Mouse (Mus musculus) urinary bladder, adult 2 months (tissue): ENCODE measurements around the gene Mob4. TPM values are rescaled to one million over a fixed set of nuclear protein-coding genes. Genes with fewer than 3 reads are reported as not detected.

ENCODE experiments used
- DNase-seq: peaks from one replicate; pipeline ENCODE4 v3.0.0; 2022; ENCODE audit warnings: low spot score
- polyA plus RNA-seq: library from polyadenylated mRNA; depleted of rRNA; stranded (reverse); fragments of >200 nt; gene quantifications from 2 replicates; pipeline ENCODE4 v1.2.3, GENCODE M21; 2012

Gene Mob4
- polyA plus RNA-seq, 1 experiment, result 50.7 TPM

DNA sequence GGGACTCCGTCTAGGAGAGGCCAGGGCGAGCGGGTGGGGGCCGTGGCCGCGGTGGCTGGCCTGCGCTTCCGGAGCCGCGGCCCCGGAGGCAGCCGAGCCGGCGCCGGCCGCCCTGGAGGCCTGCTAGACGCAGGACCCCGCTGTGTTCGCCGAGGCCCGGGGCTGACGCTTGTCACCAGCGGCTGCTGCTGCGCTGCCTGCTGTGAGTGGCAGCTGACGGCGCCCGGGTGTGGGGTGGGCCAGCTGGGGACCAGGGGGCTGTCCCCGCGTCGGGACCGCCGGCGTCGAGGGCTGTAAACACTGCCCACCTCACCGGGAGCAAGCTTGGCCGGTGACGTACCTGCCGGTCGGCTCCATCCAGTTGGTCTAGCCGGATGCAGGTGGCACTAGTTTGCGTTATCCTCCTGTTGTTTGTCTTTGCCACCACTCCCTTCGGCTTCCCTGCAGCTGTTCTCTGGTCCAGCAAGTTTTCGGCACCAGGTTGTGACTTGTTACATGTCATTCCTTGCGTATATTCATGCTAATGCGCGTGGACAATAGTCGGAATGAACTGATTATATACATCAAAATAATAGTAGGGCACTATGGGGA, 488 bp downstream of the Mob4 start:
- no peak for DNase-seq

DNA sequence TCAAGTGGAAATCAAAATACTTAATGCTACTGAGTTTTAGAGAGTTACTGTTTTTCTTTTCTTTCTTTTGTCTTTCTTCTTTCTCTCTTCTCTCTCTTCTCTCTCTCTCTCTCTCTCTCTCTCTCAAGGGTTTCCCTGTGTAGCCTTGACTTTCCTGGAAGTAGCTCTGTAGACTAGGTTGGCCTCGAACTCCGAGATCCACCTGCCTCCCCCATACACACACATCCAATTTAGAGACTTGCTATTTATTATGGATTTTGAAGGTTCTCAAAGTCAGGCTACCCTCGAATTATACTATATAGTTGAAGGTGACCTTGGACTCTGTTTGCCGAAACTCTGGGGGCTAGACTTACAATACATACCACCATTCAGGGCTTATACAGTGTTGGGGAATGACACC, 1.3 kb downstream of the Mob4 start:
- no peak for DNase-seq

DNA sequence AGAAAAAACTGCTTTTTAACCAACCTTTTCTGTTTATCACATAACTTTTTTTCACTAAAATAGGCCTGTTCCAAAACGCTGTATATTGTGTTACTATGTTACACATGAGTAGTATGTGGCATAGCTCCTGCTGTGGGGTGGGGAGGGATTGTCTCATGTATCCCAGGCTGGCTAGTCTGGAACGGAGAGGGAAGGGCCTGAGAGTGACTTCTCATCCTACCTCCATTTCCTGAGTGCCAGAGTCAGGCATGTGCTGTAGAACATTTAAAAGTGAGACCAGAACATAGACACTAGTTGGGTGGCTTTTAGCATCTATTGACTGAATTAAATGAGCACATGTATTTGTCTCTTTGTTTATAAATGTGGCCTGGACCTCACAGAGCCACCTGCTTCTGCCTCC, 2.1 kb downstream of the Mob4 start:
- DNase-seq, result no peak

DNA sequence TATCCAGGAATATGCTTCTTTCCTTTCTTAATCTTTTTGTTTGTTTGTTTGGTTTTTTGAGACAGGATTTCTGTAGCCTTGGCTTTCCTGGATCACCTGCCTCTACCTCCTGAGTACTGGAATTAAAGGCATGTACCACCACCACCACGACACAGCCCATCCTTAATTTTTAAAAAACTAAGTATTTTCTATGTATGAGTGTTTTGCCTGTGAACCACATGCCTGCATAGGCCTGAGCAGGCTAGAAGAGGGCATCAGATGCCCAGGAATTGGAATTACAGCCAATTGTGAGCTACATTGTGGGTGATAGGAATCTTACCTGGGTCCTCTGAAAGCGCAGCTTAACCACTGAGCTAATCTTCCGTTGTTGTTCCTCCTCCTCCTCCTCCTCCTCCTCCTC, 3.3 kb downstream of the Mob4 start:
- DNase-seq, result no peak

DNA sequence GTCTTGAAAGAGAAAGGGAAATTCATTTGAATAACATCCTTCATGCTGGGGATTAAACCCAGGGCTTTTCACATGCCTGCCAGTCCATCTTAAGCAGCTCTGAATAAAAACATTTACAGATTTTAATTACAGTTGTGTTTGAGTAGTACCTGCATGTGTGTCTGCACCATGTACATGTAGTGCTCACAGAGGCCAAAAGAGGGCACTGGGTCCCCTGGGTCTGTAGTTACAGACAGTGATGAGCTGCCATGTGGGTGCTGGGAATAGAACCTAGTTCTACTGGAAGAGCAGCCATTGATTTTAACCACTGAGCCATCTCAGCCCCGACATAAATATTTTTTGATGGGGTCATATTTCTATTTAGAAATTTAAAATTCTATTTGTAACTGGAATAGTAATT, 4.8 kb downstream of the Mob4 start:
- no peak for DNase-seq

DNA sequence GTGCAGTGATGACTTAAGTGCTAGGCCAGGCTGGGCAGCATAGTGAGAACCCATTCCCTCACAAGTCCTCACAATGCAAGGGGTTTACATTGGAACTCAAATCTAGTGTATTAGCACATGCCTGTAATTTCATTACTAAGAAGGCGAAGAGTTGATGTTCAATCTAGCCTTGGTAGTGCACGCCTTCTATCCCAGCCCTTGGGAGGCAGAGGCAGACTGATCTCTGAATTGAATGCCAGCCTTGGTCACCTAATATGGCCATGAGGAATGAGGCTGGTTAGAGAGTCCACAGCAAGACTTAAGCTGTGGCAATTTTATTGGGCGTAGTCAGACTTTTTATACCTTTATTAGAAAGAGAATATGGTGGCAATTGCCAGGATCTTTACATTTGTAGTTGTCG, 13.3 kb downstream of the Mob4 start:
- no peak for DNase-seq

DNA sequence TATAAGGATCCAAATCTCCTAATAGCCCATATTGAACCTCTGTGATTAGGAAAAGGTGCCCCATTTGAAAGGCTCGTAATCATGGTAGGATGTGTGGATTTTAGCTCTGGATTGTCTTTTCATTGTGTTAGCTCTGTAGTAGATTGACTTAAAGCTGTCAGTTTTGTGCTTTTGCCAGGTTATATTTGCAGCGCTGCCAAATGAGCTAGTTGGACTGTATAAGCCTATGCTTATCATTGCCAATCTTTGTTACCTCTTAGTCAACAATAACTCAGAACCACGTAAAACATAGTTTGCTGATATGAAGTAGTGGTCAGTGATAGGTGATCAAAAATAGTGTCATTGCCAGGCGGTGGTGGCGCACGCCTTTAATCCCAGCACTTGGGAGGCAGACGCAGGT, 14.5 kb downstream of the Mob4 start:
- DNase-seq, result no peak

DNA sequence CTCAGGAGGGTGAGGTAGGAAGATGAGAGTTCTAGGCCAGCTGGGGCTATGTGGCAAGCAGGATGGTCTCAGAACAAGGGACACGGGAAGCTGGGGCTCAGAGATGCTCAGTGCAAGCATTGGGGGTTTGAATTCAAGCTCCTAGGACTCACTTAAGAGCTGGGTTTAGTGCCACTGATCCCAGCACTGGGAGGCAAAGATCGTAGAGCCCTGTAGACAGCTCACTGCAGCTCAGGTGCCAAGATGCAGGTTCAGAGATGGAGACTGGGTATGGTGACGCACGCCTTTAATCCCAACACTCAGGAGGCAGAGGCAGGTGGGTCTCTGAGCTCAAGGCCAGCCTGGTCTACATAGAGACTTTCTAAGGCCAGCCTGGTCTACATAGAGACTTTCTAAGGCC, 26.3 kb downstream of the Mob4 start:
- no peak for DNase-seq

DNA sequence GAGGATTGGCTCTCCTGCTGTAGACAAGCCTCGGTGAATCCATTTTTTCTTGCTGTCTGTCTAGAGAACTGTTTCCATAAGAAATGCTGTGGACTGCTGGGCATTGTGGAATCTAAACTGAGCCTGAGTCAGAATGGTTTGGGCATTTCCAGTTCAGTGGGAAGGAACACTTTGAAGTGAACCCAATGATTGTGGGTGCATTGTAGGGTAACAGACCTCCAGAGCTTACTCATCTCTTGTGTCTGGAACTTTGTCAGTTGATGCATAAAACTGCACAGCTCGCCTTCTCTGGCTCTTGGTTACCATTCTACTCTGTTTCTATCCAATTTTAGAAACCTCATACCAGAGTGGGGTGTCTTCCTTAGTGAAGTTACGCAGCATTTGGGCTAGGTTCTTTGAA, 27.2 kb downstream of the Mob4 start:
- DNase-seq, result no peak

DNA sequence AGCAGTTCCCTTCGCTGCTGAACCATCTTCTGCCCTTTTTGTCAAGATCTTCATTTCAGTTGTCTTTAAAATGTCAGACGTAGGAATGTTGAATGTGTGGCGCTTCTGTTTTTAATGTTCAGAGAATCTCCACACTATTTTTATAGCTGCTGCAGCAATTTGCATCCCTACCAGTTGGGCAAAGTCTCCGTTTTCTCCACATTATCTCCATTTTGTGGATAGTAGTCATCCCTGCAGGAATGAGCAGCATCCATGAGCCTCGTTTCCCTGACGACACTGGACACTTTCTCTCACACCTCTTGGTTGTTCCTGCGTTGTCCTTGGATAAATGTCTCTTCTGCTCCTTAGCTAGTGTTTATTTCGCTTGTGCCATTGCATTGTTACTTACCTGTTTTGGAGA, 27.8 kb downstream of the Mob4 start:
- no peak for DNase-seq

DNA sequence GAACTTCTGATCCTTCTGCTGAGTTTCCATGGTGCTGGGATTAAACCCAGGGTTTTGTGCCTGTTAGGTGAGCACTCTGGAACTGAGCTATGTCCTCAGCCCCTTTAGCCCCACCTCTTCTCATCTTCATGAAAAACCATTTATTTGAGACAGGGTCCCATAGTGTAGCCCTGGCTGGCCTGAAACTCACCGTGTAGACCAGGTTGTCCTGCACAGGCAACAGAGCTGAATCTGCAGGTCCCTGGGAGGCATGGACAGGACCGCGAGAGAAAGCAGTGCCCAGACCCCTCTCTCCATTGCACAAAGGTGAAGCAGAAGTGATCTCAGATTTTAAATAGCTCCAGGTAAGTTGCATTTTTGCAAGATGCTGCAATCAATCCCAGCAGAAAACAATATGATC, 29.2 kb downstream of the Mob4 start:
- DNase-seq, result no peak

DNA sequence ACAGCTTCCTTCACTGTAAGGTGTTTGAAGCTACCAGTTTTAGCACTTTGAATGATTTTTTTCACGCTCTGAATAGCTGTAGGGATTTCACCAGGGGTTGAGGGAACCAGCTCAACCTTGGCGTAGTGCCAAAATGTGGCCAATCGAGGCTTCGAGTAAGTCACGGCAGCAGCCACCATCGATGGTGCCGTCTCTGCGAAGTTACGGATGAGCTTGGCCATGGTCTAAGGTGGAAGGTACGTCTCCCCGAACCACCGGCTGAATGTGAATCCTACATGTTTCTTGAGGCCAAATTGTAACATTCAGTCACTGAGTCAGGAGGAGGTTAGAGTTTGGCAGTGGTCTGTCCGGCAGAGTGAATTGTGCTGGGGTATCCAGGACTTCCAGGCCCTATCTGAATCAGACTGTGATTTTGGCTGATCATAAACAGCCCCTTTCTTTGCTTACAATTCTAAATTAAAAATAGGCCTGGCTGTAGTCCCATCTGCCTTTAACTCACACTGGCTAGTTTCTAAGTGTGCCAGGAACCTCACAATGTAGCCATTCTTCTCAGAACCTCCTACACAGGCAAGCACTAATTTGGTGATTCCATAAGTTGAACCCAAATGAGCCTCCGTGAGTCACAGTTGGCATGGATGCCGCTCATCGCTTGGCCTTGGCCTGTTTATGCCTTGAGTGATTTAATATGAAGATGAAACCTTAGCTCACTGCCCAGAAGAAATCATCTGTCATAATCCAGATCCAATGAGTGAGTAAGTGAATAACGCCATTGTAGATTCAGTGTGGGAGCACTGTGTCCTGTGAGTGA, 30.0 kb downstream of the Mob4 start:
- DNase-seq, result no peak

DNA sequence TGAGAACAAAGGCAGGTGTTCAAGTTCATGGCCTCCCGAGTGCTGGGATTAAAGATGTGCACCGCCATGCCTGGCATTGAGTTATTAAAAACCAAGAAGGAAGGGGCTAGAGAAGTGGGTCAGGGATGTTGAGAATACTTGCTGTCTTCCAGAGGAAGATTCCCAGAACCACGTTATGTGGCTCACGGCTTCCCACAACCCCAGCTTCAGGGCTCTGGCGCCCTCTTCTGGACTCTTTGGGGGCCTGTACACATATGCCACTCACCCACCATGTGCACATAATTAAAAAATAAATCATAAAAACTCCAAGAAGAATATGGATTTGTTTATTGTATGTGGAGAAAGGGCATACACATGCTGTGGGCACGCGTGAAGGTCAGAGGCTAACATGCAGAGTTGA, 30.9 kb downstream of the Mob4 start:
- no peak for DNase-seq

DNA sequence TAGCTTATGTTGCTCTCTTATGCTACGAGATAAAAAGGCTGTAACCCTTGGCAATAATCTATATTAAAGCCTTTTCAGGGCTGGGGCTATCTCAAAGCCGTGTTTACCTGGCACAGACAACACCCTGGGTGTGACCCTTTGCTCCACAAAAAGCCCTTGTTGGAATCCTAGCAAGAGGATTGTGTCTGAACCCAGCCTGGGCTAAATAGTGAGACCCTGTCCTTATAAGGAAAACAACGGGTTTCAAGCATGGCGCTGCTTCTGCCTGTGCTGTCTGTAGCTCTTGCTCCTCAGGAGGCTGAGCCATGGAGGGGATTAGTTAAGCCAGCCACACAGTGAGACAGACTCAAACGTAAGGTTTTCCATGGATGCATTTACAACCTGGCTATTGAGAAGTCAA, 31.8 kb downstream of the Mob4 start:
- no peak for DNase-seq

DNA sequence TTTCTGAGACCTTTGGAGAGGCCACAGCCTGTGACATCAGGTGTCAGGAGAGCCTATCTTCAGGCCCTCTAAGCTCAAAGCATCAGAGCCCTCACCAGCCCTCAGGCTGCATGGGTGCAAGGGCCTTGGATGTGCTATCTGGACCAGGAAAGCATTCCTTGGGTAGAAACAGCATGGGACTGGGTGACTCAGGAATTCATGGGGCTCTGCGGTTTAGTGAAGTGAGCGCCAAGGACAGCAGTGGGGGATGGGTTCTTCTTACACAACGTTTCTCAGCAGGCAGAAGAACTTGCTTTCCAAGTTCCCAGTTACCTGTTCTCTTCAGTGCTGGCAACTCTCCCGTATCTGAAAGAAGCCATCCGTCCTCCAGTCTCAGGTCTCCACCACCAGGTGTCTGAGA, 33.0 kb downstream of the Mob4 start:
- DNase-seq, result no peak

DNA sequence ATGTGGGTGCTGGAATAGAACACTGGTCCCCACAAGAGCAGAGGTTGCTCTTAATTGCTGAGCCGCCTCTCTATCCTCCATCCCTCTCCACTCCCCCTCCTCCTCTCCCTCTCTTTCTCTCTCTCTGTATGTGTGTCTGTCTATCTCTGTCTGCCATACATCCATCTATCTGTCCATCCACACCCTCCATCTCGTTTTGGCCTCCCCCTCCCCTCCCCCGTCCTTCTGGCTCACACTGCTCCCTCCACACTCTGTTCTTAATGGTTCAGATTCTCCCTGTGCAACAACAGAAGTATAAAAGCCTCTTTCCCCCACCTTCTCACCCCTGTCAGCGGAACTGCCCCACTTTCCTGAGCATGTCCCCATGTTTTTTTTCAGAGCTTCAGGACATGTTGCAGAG, 36.5 kb downstream of the Mob4 start:
- no peak for DNase-seq

DNA sequence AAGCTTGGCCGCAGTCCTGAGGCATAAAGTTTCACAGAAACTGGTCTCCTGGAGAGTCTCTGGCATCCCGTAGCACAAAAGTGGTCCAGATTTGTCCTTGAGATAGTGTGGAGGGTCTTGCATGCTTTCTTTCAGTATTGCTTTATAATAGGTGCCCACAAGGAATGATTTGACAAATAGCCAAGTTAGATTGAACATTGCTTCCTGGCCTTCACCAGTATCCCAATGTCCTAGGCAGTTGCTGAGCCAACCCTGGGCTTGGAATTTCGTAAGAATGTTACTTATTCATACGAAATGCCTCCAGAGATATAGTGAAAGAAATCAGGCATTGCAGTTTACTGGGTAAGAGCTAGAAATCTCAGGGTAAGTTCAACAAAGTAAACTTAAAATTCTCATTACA, 37.6 kb downstream of the Mob4 start:
- no peak for DNase-seq

DNA sequence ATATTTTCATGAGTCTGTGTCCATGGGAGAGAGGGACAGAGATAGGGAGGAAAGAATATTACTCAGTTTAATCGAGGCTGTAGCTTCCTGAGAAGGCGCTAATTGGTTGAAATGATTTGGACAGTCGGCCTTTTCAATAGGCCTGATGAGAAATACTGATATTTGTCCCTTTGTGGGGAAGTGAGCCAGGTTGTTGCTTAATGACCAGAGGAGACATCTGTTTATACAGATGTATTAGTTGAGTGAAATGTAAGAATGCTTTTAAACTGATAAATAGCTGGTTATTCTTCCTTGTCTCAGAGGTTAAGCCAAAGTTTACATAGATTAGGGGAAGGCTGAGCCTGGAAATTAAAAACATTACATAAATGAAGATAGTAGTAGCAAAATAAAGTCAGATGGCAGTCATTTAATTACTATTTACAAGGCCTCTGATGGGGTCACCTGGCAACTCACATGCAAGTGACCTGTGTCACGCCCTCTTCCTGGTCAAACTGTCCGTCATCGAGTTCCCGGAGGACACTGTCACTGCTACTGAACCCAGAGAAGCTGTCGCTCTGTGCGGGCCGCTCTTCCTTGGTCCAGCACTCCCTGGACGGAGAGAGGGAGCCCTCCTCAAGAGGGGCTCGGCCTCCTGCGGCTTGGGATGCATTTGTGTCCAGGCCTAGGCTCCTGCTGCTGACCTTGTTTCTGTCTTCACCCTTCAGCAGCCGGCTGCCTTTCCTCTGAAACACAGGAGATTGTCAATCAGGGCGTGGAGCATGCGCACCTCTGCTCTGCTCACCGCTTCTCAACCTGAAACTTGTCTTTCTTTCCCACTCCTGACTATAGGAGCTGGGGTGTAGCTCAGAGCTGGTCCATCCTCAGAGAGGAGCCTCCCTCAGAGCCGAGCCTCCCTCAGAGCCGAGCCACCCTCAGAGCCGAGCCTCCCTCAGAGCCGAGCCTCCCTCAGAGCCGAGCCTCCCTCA, 40.6 kb downstream of the Mob4 start:
- no peak for DNase-seq

DNA sequence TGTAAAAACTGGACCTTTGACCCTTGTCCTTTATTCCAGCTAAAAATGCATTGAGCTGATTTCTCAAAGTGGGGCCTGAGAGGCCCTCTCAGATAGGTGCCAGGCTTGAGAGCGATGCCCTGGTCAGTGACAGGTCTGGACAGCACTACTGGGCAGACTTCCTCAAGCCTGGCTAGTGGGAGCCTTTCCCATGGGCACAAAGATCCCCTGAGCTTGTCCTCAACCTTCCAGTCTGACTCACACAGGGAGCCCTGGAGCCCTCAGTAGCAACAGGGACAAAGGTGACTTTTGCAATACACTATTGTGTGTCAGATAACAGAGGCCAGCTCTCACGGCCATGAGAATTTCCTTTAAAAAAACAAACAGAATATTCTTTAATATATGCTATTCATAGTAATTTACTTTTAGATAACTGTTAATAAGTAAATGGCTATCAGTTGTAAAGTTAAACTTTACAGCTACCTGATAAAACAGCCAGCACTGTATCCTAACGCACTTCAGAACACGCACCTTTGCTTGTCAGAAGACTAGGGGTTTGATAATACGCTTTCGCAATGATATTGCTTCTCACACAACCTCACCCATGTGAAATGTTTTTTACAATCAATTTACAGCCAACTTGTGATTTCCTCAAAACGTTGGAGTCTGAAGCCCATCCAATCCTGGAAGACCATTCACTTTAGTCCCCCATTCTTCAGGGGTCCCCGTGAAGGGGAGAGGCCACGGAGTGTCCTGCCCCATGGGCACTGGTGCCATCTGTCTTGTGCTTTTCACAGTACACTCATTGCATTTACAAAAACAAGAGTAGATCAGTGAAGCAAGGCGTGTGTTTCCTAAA, 42.9 kb downstream of the Mob4 start:
- DNase-seq, result no peak

DNA sequence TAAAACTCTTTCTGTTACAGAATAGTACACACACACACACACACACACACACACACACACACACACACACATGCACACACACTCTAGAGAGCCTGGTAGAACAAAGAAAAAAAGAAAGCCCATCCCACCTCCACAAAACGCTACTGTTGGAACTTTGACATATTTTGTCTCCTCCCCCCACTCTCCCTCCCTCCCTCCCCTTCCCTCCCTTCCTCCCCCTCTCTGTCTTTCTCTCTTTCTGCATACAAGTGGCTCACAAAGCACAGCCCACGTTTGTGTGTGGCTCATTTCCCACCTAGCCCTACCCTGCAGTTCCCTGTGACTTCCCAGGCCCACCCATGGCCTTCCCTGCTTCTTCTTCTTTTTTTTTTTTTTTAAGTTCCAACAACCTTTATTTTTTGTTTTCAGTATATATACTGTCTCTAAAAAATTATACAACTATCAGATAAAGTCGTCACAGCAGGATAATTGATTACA, 43.6 kb downstream of the Mob4 start:
- DNase-seq, result no peak

DNA sequence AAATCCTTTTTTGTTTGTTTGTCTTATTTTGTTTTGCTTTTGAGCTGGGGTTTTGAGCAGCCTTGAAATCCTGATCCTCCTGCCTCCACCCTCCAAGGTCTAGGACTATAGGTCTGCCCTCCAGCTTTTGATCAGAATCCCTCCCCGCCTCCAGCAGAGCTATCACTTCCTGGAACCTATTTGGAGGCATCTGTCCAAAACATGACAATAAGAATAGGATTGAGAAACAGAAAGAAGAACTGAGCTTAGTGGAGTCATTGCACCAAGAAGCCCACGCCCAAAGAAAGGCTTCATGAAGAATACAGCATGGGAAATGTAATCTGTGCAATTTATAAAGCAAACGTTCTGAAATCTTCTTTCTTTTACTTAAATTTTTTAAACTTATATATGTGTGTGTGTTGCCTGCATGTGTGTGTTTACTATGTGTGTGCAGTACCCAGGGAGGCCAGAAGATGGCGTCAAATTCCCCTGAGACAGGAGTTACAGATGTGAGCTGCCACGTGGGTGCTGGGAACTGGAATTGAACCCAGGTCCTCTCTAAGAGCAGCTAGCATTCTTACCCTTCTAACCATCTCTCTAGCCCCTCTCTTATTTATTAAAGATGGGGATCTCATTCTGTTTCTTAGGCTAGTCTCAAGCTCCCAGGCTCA, 49.0 kb downstream of the Mob4 start:
- no peak for DNase-seq
